Mouse (Mus musculus) hindbrain, embryonic 12.5 days (tissue): ENCODE measurements around the gene Tmem184a. TPM values are rescaled to one million over a fixed set of nuclear protein-coding genes. Genes with fewer than 3 reads are reported as not detected.

Experiments
- ATAC-seq: fragments of 200-750 bp; cut with Nextera tagmentation; 2 replicates; pipeline ENCODE4 v1.8.0; 2017; ENCODE audit warnings: moderate TSS enrichment; ENCODE audit not compliant: low FRiP score
- H3K27ac ChIP-seq: fragments of 300-500 bp; sonication (generic); 2 replicates; pipeline ENCODE4 v1.5.1; 2016; ENCODE audit warnings: mild to moderate bottlenecking
- H3K27me3 ChIP-seq: fragments of 300-500 bp; sonication (generic); 2 replicates; pipeline ENCODE4 v1.6.1; 2016; ENCODE audit warnings: mild to moderate bottlenecking
- H3K36me3 ChIP-seq: fragments of 300-500 bp; sonication (generic); 2 replicates; pipeline ENCODE4 v1.6.1; 2016; ENCODE audit warnings: mild to moderate bottlenecking
- H3K4me1 ChIP-seq: fragments of 300-500 bp; sonication (generic); 2 replicates; pipeline ENCODE4 v1.6.1; 2016
- H3K4me2 ChIP-seq: fragments of 300-500 bp; sonication (generic); replicated peaks from 2 replicates; pipeline ENCODE4 v1.6.1; 2016; ENCODE audit warnings: mild to moderate bottlenecking
- H3K4me3 ChIP-seq: fragments of 300-500 bp; sonication (generic); 2 replicates; pipeline ENCODE4 v1.5.1; 2016; ENCODE audit warnings: mild to moderate bottlenecking
- H3K9ac ChIP-seq: fragments of 300-500 bp; sonication (generic); 2 replicates; pipeline ENCODE4 v1.6.1; 2016; ENCODE audit warnings: mild to moderate bottlenecking, moderate library complexity
- H3K9me3 ChIP-seq: fragments of 300-500 bp; sonication (generic); replicated peaks from 2 replicates; pipeline ENCODE4 v1.6.1; 2016; ENCODE audit warnings: mild to moderate bottlenecking
- WGBS: fragments of 180-500 bp; shearing (Covaris S2); methylation state at CpG from one replicate; pipeline ENCODE4 v1.1.7; 2016; 5-methylcytosine and 5-hydroxymethylcytosine counted together
- polyA plus RNA-seq: library from polyadenylated mRNA; unstranded; fragments of >200 nt; fragmentation: Nextera tagmentation; extraction: Ambion mirVana; gene quantifications from 2 replicates; pipeline ENCODE4 v1.2.1, GENCODE M21; 2016

The Tmem184a gene
- polyA plus RNA-seq, 1 experiment from 2014 or later, result 1.4 TPM

DNA sequence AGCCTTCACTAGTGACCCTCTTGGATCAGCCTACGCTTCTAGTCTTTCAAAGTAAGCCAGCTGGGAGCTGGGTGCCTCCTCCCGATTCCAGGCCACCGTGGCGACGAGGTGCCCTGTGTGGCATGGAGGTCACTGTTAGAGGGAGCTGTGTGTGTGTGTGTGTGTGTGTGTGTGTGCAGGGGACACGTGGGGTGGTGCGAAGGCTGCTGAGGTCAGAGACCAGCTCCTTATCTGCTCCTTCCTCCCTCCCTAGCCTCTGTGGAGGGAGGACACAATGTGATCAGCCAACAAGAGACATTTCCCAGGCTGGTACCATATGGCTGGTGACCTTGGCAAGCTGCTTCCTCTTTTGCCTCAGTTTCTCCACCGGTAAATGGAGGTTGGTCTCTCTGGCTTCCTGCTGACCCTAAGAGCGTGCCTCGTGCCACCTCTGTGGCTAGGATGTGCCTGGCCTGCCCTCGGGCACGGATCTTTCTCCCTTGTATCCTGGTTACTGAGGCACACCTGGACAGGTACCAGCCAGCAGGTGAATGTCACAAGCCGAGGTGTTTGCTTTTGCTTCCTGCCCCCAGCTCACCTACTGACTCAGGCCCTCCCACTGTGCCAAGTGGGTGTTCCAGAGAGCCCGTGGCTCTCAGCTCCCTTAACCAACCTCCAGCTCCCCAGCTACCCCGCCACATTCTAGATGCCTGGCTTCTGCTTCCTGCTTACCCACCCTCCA, 7.9 kb downstream of the Tmem184a start:
- Histone ChIP-seq H3K4me1 (no peaks in the 10 kb centered on the region), H3K4me3 (no peak overlapping the region), H3K9ac (no peak overlapping the region), H3K27me3 (peaks cover 54% of the 10 kb centered on the region), H3K36me3 (no peaks in the 10 kb centered on the region), H3K9me3 (no peaks in the 10 kb centered on the region), H3K4me2 (no peak overlapping the region), H3K27ac (no peak overlapping the region)
- no peak for ATAC-seq
- 80% methylated on average over 15 of the region's 15 CpGs for WGBS

DNA sequence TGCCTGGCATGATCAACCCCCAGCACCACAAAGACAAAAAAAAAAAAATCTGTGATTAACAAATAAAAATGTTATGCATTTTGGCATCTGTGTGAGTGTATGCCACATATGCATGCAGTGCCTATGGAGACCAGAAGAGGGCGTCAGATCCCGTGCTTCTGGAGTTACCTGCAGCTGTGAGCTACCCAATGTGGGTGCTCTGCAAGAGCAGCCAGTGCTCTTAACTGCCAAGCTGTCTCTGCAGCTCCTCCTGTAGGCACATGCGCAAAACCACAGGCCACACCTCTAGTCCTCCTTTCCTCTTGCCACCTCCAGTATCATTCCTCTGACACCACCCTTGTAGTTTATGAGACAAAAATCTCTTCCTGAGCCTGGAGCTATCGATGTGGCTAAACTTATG, 10.3 kb downstream of the Tmem184a start:
- 47% methylated on average over 4 of the region's 4 CpGs for WGBS
- H3K9ac ChIP-seq, result no peak overlapping the region

DNA sequence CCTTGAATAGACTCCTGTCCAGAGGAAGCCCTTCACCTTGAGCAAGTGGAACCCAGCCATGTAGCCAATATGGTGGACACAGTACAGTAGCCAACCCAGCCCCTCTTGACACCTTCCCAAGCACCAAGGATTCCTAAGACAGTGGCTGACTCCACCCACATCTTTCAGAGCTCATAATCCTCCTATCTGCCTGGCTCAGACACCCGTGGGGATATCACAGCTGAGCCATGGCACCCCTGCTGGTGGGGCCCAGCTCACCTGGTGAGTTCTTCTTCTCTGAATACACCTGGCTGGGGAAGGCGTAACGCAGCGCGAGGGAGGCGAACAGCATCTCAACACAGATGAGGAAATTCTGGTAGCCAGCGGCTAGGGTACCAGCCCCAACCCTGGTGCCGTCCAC, 13.8 kb downstream of the Tmem184a start:
- Histone ChIP-seq H3K27ac (no peak overlapping the region), H3K27me3 (peaks cover 15% of the 10 kb centered on the region), H3K9ac (no peak overlapping the region), H3K4me2 (no peak overlapping the region), H3K36me3 (peaks cover 10% of the 10 kb centered on the region), H3K9me3 (no peaks in the 10 kb centered on the region), H3K4me3 (no peak overlapping the region), H3K4me1 (peaks cover 13% of the 10 kb centered on the region)
- WGBS, result 89% methylated on average over 8 of the region's 8 CpGs
- no peak for ATAC-seq

More for the DNA sequence above, 10.3 kb downstream of the Tmem184a start:
- Histone ChIP-seq H3K27ac (no peak overlapping the region), H3K4me3 (no peak overlapping the region), H3K4me2 (no peak overlapping the region), H3K27me3 (peaks cover 31% of the 10 kb centered on the region), H3K4me1 (no peaks in the 10 kb centered on the region), H3K9me3 (no peaks in the 10 kb centered on the region), H3K36me3 (no peaks in the 10 kb centered on the region)
- no peak for ATAC-seq

DNA sequence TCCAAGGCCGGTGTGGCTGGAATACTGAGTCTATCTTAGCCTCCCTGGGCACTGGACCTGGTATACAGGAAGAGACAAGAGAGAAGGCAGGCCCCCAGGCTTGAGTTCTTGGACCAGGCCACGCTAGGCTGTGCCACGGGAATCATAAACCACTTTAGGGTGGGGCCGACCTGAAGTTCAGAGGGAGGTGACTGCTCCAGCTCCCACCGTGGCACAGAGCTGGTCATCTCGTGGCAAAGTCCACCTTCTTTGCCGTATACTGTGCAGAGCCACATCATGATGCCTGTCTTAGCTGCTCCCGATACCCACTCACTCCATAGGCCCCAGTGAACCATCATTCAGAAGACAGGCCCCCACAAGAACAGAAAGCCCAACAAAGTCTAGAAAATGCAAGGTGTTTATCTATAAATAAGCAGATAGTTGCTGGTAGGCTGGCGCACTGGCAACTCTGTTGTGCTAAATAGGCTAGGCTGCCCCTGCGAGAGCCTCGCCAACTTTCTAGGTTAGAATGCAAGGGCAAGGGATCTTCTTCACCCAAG, 15.1 kb downstream of the Tmem184a start:
- WGBS, result 88% methylated on average over 11 of the region's 11 CpGs
- peaks cover 28% of the 10 kb centered on the region for H3K27me3 ChIP-seq
- no peak overlapping the region for H3K4me3 ChIP-seq
- H3K4me1 ChIP-seq, result peaks cover 18% of the 10 kb centered on the region
- peaks cover 23% of the 10 kb centered on the region for H3K36me3 ChIP-seq
- H3K9me3 ChIP-seq, result no peaks in the 10 kb centered on the region
- H3K9ac ChIP-seq, result no peak overlapping the region
- H3K4me2 ChIP-seq, result no peak overlapping the region
- no peak overlapping the region for H3K27ac ChIP-seq
- no peak for ATAC-seq

GRCm38 (mm10) chr5:139804107-139804551, 15.6 kb downstream of the Tmem184a start:
- Histone ChIP-seq H3K4me1 (peaks cover 23% of the 10 kb centered on the region), H3K9ac (0 out of 2 replicates have a peak overlapping the region, but pooled peaks have one; percentile 19), H3K36me3 (peaks cover 24% of the 10 kb centered on the region), H3K4me3 (0 out of 2 replicates have a peak overlapping the region, but pooled peaks have one; percentile 2), H3K27ac (no peak overlapping the region), H3K9me3 (no peaks in the 10 kb centered on the region), H3K27me3 (peaks cover 33% of the 10 kb centered on the region), H3K4me2 (peak overlapping the region; percentile 26; the same call in 1 of the 2 replicates)
- peak; percentile 60 for ATAC-seq
- WGBS, result 8% methylated on average over 6 of the region's 6 CpGs

DNA sequence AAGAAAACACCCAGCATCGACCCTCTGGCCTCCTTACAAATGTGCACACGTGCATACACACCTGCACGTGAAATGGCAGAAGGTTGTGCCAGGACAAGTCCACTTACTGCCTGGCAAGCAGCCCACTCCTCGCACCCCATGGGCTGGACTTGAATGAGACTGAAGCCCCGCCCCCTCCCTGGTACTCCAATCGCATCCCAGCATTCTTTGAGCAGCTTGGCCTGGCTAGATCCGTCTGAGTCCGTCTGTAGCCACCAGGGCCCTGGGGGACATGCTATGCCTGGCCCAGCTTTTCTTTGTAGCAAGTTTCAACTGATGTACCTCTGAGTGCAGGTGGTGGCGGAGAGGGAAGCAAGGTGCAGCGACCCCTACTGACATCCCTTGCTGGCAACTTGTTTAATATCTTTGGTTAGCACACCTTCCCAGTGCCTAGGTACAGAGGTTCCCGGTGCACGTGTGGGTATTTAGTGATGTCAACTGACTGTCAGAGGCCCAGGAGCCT, 16.1 kb downstream of the Tmem184a start:
- peak overlapping the region; percentile 26; the same call in 1 of the 2 replicates for H3K4me2 ChIP-seq
- H3K9ac ChIP-seq, result 0 out of 2 replicates have a peak overlapping the region, but pooled peaks have one; percentile 19
- H3K4me1 ChIP-seq, result peaks cover 27% of the 10 kb centered on the region
- H3K9me3 ChIP-seq, result no peaks in the 10 kb centered on the region
- WGBS, result 10% methylated on average over 12 of the region's 12 CpGs
- no peak overlapping the region for H3K27ac ChIP-seq
- peaks cover 36% of the 10 kb centered on the region for H3K27me3 ChIP-seq
- ATAC-seq, result peak; percentile 79
- H3K36me3 ChIP-seq, result peaks cover 24% of the 10 kb centered on the region
- 0 out of 2 replicates have a peak overlapping the region, but pooled peaks have one; percentile 2 for H3K4me3 ChIP-seq

- H3K4me3 ChIP-seq, result no peak overlapping the region
- no peak overlapping the region for H3K27ac ChIP-seq
- H3K36me3 ChIP-seq, result peaks cover 24% of the 10 kb centered on the region
- no peaks in the 10 kb centered on the region for H3K9me3 ChIP-seq
- H3K9ac ChIP-seq, result no peak overlapping the region
- 79% methylated on average over 8 of the region's 8 CpGs for WGBS
- H3K27me3 ChIP-seq, result peaks cover 36% of the 10 kb centered on the region
- no peak overlapping the region for H3K4me2 ChIP-seq
- H3K4me1 ChIP-seq, result peaks cover 32% of the 10 kb centered on the region
- no peak for ATAC-seq
These were observed 16.6 kb downstream of the Tmem184a start for GRCm38 (mm10) chr5:139803165-139803564.

DNA sequence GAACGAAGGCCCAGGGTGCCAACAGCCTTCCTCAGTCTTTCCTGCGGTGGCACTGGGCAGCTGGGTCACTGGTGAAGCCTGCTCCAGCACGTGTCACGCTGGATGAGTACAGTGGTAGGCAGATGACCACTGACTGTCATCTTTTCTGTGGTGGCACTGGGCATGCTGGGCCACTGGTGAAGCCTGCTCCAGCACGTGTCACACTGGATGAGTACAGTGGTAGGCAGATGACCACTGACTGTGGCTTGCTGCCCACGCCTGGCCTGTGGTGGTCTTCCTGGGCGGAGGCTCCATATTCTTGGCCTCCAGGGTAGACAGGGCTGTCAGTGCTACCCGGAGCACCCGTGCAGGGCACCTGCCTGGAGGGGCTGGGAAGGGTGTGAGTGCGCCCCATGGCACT, 17.8 kb downstream of the Tmem184a start:
- Histone ChIP-seq H3K9ac (no peak overlapping the region), H3K4me2 (no peak overlapping the region), H3K4me1 (peaks cover 45% of the 10 kb centered on the region), H3K27me3 (peaks cover 36% of the 10 kb centered on the region), H3K27ac (no peak overlapping the region), H3K36me3 (peaks cover 24% of the 10 kb centered on the region), H3K9me3 (no peaks in the 10 kb centered on the region), H3K4me3 (no peak overlapping the region)
- ATAC-seq, result no peak
- 93% methylated on average over 10 of the region's 10 CpGs for WGBS

DNA sequence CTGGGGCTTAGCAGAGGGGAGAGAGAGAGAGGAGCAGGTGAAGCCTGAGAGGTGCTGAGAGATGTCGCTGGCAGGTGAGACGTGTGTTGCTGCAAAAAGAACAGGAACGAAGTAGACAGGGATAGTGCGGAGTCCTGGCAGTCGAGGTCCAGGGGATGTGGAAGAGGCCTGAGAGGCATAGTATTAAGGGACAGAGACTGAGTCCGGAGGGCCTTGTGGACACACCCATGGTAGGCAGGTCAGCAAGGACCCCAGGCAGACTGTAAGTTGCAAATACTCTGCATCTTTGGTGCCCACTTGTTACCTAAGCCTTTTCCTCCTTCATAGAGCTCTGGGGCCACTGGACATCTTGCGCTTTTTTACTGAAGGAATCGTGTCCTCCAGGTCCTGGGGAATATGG, 18.5 kb downstream of the Tmem184a start:
- no peak overlapping the region for H3K4me2 ChIP-seq
- ATAC-seq, result no peak
- 96% methylated on average over 8 of the region's 8 CpGs for WGBS
- no peaks in the 10 kb centered on the region for H3K9me3 ChIP-seq
- H3K36me3 ChIP-seq, result peaks cover 24% of the 10 kb centered on the region
- no peak overlapping the region for H3K4me3 ChIP-seq
- peaks cover 52% of the 10 kb centered on the region for H3K4me1 ChIP-seq
- H3K27me3 ChIP-seq, result peaks cover 36% of the 10 kb centered on the region
- H3K27ac ChIP-seq, result no peak overlapping the region
- H3K9ac ChIP-seq, result no peak overlapping the region

DNA sequence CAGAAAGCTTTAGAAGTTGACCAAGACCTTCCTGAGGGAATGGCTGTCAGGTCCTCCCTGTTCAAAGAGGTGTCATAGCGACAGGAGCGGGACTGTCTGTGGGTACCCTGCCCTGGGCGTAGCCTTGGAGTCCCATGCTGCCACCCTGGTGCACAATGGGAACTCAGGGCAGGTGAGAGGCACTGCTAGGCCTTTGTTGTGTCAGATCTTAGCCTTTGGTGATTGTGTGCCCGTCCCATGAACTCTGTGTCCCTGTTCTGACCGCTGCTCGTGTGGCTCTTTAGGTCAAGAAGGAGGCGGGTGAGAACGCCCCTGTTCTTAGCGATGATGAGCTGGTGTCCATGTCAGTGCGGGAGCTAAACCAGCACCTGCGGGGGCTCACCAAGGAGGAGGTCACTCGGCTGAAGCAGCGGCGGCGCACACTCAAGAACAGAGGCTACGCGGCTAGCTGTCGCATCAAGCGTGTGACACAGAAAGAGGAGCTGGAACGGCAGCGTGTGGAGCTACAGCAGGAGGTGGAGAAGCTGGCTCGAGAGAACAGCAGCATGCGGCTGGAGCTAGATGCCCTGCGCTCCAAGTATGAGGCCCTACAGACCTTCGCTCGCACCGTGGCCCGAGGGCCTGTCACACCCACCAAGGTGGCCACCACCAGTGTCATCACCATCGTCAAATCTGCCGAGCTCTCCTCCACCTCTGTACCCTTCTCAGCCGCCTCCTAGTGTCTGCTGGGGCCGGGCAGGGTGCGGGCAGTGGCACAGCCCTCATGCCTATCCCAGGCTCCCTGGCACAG, 19.7 kb downstream of the Tmem184a start:
- H3K27me3 ChIP-seq, result peaks cover 47% of the 10 kb centered on the region
- WGBS, result 90% methylated on average over 33 of the region's 33 CpGs
- peaks cover 24% of the 10 kb centered on the region for H3K36me3 ChIP-seq
- no peaks in the 10 kb centered on the region for H3K9me3 ChIP-seq
- no peak for ATAC-seq
- H3K9ac ChIP-seq, result peak overlapping the region; percentile 8; the same call in 1 of the 2 replicates
- peaks cover 61% of the 10 kb centered on the region for H3K4me1 ChIP-seq
- no peak overlapping the region for H3K27ac ChIP-seq
- no peak overlapping the region for H3K4me2 ChIP-seq
- no peak overlapping the region for H3K4me3 ChIP-seq

DNA sequence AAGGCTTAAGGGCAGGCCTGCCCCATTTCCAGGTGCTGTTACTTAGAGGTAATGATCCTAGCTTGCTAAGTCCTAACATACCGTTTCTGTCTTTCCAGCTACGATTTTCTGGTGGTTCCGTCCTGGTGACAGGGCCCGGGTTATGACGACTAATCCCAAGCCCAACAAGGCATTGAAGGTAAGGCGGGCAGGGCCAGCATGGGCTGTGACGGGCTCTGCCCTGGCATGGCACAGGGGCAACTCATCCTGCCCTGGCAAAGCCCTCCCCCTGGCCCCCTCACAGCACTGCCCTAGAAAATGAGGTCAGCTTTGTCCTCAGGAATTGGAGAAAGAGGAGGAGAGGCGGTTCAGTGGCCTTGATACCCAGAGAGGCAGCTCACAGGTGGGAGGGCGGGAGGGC, 20.7 kb downstream of the Tmem184a start:
- Histone ChIP-seq H3K4me1 (peaks cover 62% of the 10 kb centered on the region), H3K4me2 (peak overlapping the region; percentile 57; the same call in 1 of the 2 replicates), H3K4me3 (no peak overlapping the region), H3K9ac (peak overlapping the region; percentile 56; the same call in 1 of the 2 replicates), H3K9me3 (no peaks in the 10 kb centered on the region), H3K27ac (0 out of 2 replicates have a peak overlapping the region, but pooled peaks have one; percentile 23), H3K27me3 (peaks cover 55% of the 10 kb centered on the region), H3K36me3 (peaks cover 24% of the 10 kb centered on the region)
- WGBS, result 92% methylated on average over 9 of the region's 9 CpGs
- no peak for ATAC-seq
